Mouse (Mus musculus): ENCODE data around the gene Gm1113. TPM values are rescaled to one million over a fixed set of nuclear protein-coding genes. Genes with fewer than 3 reads are reported as not detected.

Gene Gm1113
- polyA plus RNA-seq, 1 experiment from 2014 or later, result not detected

- 74% methylated on average over 14 of the region's 14 CpGs for WGBS
- Histone ChIP-seq H3K36me3 (replicated peaks) (peaks cover 24% of the 10 kb centered on the region), H3K4me2 (no peak overlapping the region), H3K27me3 (replicated peaks) (no peaks in the 10 kb centered on the region), H3K9ac (no peak overlapping the region), H3K9me3 (no peaks in the 10 kb centered on the region), H3K4me3 (no peak overlapping the region), H3K27ac (no peak overlapping the region), H3K4me1 (no peaks in the 10 kb centered on the region)
- ATAC-seq (replicated peaks), result no peak
These were observed 25.2 kb upstream of the Gm1113 start for GRCm38 (mm10) chr9:35543099-35543860.

DNA sequence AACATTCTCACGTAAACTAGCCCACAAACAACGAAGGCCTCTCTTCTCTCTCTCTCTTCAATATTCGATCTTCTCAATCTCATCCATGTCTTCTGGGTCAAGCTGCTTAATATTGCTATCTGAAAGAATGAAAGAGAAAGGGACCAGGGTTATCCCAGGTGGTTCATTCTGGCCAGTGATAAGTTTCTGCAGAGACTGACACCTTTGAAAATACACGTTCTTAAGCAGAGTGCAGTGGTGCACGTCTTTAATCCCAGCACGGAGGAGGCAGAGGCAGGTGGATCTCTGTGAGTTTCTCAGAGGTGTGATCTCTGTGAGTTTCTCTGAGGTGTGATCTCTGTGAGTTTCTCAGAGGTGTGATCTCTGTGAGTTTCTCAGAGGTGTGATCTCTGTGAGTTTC lies 23.9 kb upstream of the Gm1113 start:
- ATAC-seq (replicated peaks), result no peak
- Histone ChIP-seq H3K9me3 (no peaks in the 10 kb centered on the region), H3K9ac (no peak overlapping the region), H3K4me3 (no peak overlapping the region), H3K4me1 (no peaks in the 10 kb centered on the region), H3K36me3 (replicated peaks) (peaks cover 24% of the 10 kb centered on the region), H3K27me3 (replicated peaks) (no peaks in the 10 kb centered on the region), H3K4me2 (no peak overlapping the region), H3K27ac (no peak overlapping the region)
- 73% methylated on average over 6 of the region's 6 CpGs for WGBS

DNA sequence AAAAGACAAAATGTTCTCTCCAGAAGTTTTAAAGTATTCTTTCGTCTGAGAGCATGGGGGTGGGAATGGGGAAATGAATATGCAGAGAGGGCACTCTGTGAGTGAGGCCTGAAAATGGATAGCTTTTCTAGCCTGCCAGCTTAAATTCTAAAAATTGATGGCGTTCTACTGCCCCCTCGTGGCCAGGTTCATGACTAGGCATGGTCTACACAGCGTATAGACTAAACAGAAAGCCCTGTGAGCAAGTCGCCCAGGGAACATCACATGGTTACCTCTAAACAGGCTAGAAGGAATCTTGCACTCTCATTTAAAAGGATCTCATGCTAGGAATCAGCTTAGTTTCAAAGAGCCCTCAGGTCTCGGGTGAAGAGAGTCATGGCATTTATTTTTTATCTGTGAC lies 23.4 kb upstream of the Gm1113 start:
- WGBS, result 7% methylated on average over 6 of the region's 6 CpGs
- Histone ChIP-seq H3K9me3 (no peaks in the 10 kb centered on the region), H3K27ac (no peak overlapping the region), H3K4me1 (no peaks in the 10 kb centered on the region), H3K27me3 (replicated peaks) (no peaks in the 10 kb centered on the region), H3K4me3 (no peak overlapping the region), H3K36me3 (replicated peaks) (peaks cover 24% of the 10 kb centered on the region), H3K9ac (no peak overlapping the region), H3K4me2 (no peak overlapping the region)
- peak; percentile 85 for ATAC-seq (replicated peaks)

DNA sequence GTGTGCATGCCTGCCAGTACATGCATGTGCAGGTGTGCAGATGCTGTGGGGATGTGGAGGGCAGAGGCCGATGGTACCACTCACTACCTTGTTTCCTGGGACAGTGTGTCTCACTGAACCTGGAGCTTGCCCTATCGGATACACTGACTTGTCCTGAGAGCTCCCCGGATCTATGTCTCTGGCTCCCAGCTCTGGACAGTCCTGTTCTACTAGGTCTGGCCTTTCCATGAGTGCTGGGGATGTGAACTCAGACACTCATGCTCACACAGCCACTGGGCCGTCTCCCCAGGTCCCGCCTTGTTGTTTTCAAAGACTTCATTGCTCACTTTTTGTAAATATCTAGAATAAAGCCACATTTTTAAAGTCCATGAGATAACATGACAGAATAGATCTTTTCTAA lies 23.0 kb upstream of the Gm1113 start:
- Histone ChIP-seq H3K27ac (no peak overlapping the region), H3K9ac (no peak overlapping the region), H3K4me2 (no peak overlapping the region), H3K4me3 (no peak overlapping the region), H3K36me3 (replicated peaks) (peaks cover 24% of the 10 kb centered on the region), H3K27me3 (replicated peaks) (no peaks in the 10 kb centered on the region), H3K4me1 (no peaks in the 10 kb centered on the region), H3K9me3 (no peaks in the 10 kb centered on the region)
- ATAC-seq (replicated peaks), result no peak
- 93% methylated on average over 5 of the region's 5 CpGs for WGBS

DNA sequence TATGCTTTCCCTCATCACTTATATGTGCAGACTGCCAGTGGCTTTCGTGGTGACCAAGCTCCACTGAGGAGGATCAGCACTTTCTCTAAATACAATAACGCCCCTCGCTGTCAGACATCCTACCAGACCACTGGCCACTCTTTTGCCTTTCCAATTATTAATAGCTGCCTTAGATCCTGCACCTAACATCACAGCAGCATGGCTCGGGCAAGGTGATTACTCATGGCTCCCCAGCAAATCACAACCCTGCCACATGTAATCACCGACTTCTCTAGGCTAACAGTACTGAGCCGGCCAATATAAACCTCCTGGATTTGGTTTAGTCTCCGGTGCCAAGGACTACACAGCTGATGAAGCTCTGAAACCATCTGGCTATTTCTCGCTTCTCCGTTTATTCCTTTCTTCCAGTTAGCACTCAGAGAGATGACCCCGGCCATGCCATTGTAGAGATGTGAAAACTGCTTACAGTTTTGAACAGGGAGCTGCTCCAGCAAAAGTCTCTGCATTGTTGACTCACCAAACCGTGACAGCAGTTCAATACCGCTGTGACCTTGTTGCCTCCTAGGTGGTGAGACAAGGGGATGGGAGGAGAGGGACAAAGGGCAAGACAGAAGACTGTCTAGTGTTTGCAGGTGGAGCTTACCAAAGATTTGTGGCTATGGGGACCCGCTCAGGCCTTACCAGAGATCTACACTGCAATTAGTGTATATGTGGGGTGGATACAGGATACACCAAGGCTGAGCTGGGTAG lies 21.1 kb upstream of the Gm1113 start:
- ATAC-seq (replicated peaks), result no peak
- H3K9ac ChIP-seq, result no peak overlapping the region
- no peak overlapping the region for H3K4me2 ChIP-seq
- WGBS, result 75% methylated on average over 13 of the region's 13 CpGs
- no peaks in the 10 kb centered on the region for H3K4me1 ChIP-seq
- no peak overlapping the region for H3K27ac ChIP-seq
- no peak overlapping the region for H3K4me3 ChIP-seq
- peaks cover 17% of the 10 kb centered on the region for H3K36me3 ChIP-seq (replicated peaks)
- no peaks in the 10 kb centered on the region for H3K27me3 ChIP-seq (replicated peaks)
- H3K9me3 ChIP-seq, result no peaks in the 10 kb centered on the region

GRCm38 (mm10) chr9:35535876-35536275 lies 17.8 kb upstream of the Gm1113 start:
- no peaks in the 10 kb centered on the region for H3K4me1 ChIP-seq
- WGBS, result 86% methylated on average over 4 of the region's 4 CpGs
- no peak overlapping the region for H3K4me2 ChIP-seq
- H3K36me3 ChIP-seq (replicated peaks), result peaks cover 9% of the 10 kb centered on the region; the same call in 1 of the 2 replicates
- H3K27me3 ChIP-seq (replicated peaks), result no peaks in the 10 kb centered on the region
- no peak for ATAC-seq (replicated peaks)
- H3K9ac ChIP-seq, result no peak overlapping the region
- no peak overlapping the region for H3K4me3 ChIP-seq
- no peak overlapping the region for H3K27ac ChIP-seq
- no peaks in the 10 kb centered on the region for H3K9me3 ChIP-seq

- ATAC-seq (replicated peaks), result peak; percentile 90
- no peak overlapping the region for H3K9ac ChIP-seq
- no peaks in the 10 kb centered on the region for H3K27me3 ChIP-seq (replicated peaks)
- 0 out of 2 replicates have a peak, but pooled peaks cover 3% of the 10 kb centered on the region for H3K36me3 ChIP-seq (replicated peaks)
- no peak overlapping the region for H3K4me3 ChIP-seq
- H3K9me3 ChIP-seq, result no peaks in the 10 kb centered on the region
- H3K4me1 ChIP-seq, result no peaks in the 10 kb centered on the region
- no peak overlapping the region for H3K4me2 ChIP-seq
- 8% methylated on average over 2 of the region's 2 CpGs for WGBS
- H3K27ac ChIP-seq, result no peak overlapping the region
These were observed 17.0 kb upstream of the Gm1113 start for GRCm38 (mm10) chr9:35535110-35535509.

GRCm38 (mm10) chr9:35533266-35533665 lies 15.2 kb upstream of the Gm1113 start:
- no peaks in the 10 kb centered on the region for H3K36me3 ChIP-seq (replicated peaks)
- H3K4me2 ChIP-seq, result no peak overlapping the region
- H3K9ac ChIP-seq, result no peak overlapping the region
- no peak overlapping the region for H3K4me3 ChIP-seq
- no peak for ATAC-seq (replicated peaks)
- H3K9me3 ChIP-seq, result no peaks in the 10 kb centered on the region
- 82% methylated on average over 9 of the region's 9 CpGs for WGBS
- no peaks in the 10 kb centered on the region for H3K27me3 ChIP-seq (replicated peaks)
- no peak overlapping the region for H3K27ac ChIP-seq
- no peaks in the 10 kb centered on the region for H3K4me1 ChIP-seq

DNA sequence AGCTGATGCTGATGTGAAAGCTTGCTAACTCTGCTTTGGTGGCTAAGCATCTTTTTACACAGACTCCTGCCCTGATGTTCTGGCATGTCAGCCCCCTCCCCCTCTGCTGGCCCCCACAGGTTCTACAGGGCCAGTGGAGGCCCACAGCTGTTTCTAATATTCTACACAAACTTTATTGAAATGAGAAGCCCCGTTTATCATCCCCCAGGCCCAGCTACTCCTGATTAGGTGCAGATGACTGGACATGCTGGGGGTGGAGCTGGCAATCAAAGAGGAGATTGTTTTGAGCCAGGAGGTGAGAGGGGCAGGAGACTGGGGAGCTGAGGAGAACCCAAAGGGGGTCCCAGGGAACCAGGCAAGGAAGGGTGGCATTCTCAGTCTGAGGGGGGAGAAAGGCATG lies 11.7 kb upstream of the Gm1113 start:
- no peak overlapping the region for H3K4me3 ChIP-seq
- no peak for ATAC-seq (replicated peaks)
- no peak overlapping the region for H3K4me2 ChIP-seq
- no peak overlapping the region for H3K27ac ChIP-seq
- H3K27me3 ChIP-seq (replicated peaks), result no peaks in the 10 kb centered on the region
- no peak overlapping the region for H3K9ac ChIP-seq
- no peaks in the 10 kb centered on the region for H3K9me3 ChIP-seq
- no peaks in the 10 kb centered on the region for H3K4me1 ChIP-seq
- 21% methylated on average over 1 of the region's 1 CpGs for WGBS
- H3K36me3 ChIP-seq (replicated peaks), result no peaks in the 10 kb centered on the region

GRCm38 (mm10) chr9:35529141-35529540 lies 11.1 kb upstream of the Gm1113 start:
- H3K4me3 ChIP-seq, result no peak overlapping the region
- 70% methylated on average over 3 of the region's 3 CpGs for WGBS
- no peaks in the 10 kb centered on the region for H3K9me3 ChIP-seq
- no peaks in the 10 kb centered on the region for H3K36me3 ChIP-seq (replicated peaks)
- H3K27ac ChIP-seq, result no peak overlapping the region
- H3K4me2 ChIP-seq, result no peak overlapping the region
- peaks cover 3% of the 10 kb centered on the region for H3K4me1 ChIP-seq
- no peak for ATAC-seq (replicated peaks)
- no peaks in the 10 kb centered on the region for H3K27me3 ChIP-seq (replicated peaks)
- no peak overlapping the region for H3K9ac ChIP-seq

- Histone ChIP-seq H3K27me3 (replicated peaks) (no peaks in the 10 kb centered on the region), H3K4me1 (peaks cover 12% of the 10 kb centered on the region), H3K4me2 (peak overlapping the region; percentile 0; the same call in 1 of the 2 replicates), H3K27ac (peak overlapping the region; percentile 51), H3K9me3 (no peaks in the 10 kb centered on the region), H3K9ac (no peak overlapping the region), H3K4me3 (no peak overlapping the region), H3K36me3 (replicated peaks) (no peaks in the 10 kb centered on the region)
- peak; percentile 81 for ATAC-seq (replicated peaks)
- 17% methylated on average over 7 of the region's 7 CpGs for WGBS
These were observed 5.9 kb upstream of the Gm1113 start for GRCm38 (mm10) chr9:35523941-35524411.

- H3K9ac ChIP-seq, result no peak overlapping the region
- H3K9me3 ChIP-seq, result no peaks in the 10 kb centered on the region
- H3K27me3 ChIP-seq (replicated peaks), result no peaks in the 10 kb centered on the region
- ATAC-seq (replicated peaks), result peak; percentile 87
- peaks cover 12% of the 10 kb centered on the region for H3K4me1 ChIP-seq
- WGBS, result 10% methylated on average over 5 of the region's 5 CpGs
- H3K36me3 ChIP-seq (replicated peaks), result no peaks in the 10 kb centered on the region
- no peak overlapping the region for H3K4me3 ChIP-seq
- H3K27ac ChIP-seq, result peak overlapping the region; percentile 51
- peak overlapping the region; percentile 0; the same call in 1 of the 2 replicates for H3K4me2 ChIP-seq
These were observed 5.5 kb upstream of the Gm1113 start for GRCm38 (mm10) chr9:35523541-35523940.
